Mouse (Mus musculus): ENCODE measurements around the gene Rbm24. TPM values are rescaled to one million over a fixed set of nuclear protein-coding genes. Genes with fewer than 3 reads are reported as not detected.

Rbm24 gene
- total RNA-seq, 2 experiments from 2014 or later: 5.1 to 15.0 TPM

DNA sequence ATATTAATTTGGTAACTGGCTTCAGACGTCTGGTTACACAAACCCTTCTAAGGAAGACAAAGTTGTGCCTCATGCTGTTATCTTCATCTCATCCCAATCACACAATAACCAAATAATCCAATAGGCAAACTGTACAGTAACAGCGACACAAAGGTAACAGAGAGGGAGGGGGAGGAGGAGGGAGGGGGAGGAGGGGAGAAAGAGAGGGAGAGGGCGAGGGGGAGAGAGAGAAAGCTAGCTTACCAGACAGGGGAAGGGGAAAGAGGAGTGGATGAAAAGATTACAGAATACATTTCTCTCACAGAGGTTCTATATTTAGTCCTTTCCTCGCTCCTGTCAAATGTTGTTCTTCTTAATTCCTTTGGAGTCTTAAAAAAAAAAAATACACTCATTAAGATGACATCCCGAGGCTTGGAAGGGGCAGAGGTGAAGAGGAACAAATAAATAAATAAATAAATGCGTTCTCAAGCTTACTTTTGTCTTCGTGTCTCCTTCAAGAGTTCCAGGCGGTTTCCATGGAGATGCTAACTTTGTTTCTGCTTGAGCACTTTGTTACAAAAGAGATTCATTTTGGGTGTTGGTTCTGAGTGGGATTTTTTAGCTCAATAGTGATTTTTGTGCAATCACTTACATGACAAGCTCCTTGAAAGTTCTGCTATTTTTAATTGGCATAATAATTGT lies 15.8 kb downstream of the Rbm24 start:
- no peak for DNase-seq (ENCODE audit: low spot score in 2 of 2)

DNA sequence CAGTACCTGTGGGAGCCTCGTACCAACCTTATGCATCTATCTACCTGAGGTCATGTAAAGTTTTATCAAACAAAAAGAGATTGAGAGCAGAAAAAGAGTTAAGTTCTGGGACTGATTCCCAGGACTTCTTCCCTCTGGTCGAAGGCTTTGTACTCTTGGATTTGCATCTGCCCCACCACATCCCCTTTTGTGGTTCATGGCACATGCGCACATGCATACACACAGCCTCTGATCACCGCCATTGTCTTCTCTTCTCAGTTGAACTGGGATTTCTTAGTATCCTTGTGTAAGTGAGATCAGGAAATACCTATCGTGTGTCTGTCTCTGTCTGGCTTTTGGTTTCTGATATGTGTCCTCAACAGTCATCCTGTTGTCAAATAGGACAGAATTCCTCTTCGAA lies 20.7 kb downstream of the Rbm24 start:
- DNase-seq (ENCODE audit: low spot score in 2 of 2): no peak

- DNase-seq (ENCODE audit: low spot score in 2 of 2): no peak
These were observed 25.8 kb downstream of the Rbm24 start for GRCm38 (mm10) chr13:46444021-46444420.

DNA sequence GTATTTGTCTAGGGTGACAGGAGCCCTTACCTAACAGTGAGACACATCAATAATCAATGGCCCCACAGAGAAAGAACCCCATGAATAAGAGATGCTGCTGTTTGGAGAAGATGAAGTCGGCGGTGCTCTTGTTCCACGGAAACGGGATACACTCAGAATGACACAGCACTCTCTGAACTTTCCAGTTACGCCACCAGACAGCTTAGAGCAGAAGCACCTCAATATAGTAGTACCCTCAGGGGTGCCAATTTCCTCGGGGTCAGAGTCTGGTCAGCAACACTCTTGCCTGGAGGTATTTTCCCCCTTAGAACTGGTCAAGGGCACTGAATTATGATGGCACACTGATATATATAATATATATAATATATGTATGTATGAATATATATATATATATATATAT lies 27.8 kb downstream of the Rbm24 start:
- DNase-seq (ENCODE audit: low spot score in 2 of 2): no peak

DNA sequence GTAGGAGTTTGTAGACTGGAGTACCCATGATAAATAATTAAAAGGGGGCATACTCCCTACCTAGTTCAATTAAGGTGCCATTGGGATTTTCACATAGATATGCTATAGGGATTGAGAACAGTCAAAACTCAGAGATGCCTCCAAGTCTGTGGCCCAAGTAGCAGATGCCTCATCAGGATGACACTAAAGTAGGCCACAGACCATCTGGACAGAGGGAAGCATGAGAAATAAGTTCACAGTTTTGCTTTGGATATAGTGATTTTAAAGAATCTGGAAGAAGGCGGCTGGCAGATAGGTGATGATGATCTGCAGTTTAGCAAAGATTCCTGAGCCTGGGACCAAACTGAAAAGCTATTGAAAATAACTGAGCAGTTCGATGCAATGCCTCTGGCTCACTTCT lies 30.0 kb downstream of the Rbm24 start:
- no peak for DNase-seq (ENCODE audit: low spot score in 2 of 2)

DNA sequence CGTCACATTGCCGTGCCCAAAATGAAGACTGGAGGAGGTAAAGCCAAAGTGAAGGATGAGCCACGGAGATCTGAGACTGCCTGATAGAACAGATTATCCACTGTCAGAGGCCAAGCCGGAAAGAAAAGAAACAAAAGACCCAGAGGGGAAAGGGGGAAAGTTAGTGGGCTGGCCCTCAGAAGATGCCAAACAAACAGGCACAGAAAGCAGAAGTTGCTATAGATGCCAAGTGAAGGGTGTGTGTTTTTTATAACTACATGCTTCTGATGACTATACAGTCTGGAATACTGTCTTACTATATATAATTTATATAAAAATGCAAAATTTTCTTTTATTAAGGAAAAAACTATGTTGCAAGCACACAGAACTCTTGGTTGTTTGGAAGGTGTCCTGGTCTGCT lies 31.7 kb downstream of the Rbm24 start:
- no peak for DNase-seq (ENCODE audit: low spot score in 2 of 2)

- DNase-seq (ENCODE audit: low spot score in 2 of 2): no peak
These were observed 32.4 kb downstream of the Rbm24 start for GRCm38 (mm10) chr13:46450623-46451022.

GRCm38 (mm10) chr13:46451548-46451947 lies 33.3 kb downstream of the Rbm24 start:
- no peak for DNase-seq (ENCODE audit: low spot score in 2 of 2)

DNA sequence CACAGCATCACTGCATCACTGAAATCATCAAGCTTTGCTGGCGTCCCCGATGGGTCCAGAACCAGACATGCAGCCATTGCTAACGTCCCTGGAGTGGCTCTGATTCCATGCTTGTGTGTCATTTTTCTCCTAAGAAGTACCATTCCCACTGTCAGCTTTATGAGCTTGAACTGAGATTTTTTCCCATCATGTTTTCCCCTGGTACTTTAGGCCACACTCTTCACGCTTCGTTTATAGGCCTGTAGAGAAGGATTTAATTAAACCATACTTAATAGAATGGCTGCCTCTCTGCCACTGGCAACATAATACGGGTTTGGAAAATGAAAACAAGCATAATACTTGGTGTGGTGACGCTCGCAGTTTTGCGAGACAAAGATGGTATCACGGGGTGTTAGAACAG lies 41.3 kb downstream of the Rbm24 start:
- no peak for DNase-seq (ENCODE audit: low spot score in 2 of 2)

DNA sequence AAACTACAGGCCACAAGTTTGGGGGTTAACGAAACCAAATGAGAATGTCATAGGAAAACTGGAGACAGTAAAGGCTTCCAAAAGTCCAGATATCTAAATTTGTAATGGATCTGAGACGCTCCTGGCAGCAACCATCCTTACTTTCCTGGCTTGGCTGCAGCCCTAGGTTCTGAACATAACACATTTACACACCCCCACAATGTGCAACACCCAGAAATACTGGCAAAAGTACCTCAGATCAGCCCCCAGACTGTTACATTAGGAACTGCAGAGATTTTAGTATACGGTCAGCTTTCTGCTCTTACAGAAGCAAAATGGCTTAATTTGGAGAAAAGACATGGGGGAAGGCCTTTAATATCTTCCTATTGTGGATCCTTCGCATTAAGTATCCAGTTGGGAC lies 44.0 kb downstream of the Rbm24 start:
- no peak for DNase-seq (ENCODE audit: low spot score in 2 of 2)

DNA sequence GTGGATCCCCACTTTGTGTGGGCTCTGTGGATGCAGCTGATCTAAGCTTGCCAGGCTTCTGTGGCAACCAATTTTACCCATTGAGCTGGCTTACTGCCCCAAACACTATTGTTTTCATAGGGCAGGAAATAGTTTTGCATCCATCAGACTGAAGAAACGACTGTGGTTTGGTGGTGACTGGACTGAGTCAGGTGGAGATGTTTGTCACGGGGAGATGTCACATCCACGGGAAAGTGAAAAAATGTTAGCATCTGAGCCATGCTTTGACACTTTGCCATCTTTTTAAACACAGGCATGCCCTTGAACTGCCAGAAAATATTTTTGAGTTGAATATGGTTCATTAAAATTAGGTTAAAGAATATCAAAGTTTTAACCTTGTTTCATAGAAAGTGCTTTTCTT lies 45.5 kb downstream of the Rbm24 start:
- no peak for DNase-seq (ENCODE audit: low spot score in 2 of 2)

DNA sequence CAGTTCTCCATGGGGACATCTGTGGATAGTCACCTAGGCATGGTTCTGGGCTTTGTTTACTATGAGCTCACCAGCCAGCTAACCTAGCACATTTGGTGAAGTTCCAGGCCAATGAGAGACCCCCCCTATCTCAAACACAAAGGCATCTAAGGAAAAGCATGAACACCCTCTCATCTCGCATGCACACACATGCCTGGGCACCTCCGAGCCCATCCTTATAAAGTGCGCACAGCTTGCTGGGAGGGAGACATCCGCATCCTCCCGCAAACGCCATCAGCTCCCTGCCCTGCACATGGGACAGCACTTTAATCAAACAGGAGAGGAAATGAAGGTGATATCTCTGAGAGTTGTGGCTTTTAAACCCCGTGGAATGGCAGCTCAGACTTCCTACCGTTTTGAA lies 50.0 kb downstream of the Rbm24 start:
- DNase-seq (ENCODE audit: low spot score in 2 of 2): no peak

DNA sequence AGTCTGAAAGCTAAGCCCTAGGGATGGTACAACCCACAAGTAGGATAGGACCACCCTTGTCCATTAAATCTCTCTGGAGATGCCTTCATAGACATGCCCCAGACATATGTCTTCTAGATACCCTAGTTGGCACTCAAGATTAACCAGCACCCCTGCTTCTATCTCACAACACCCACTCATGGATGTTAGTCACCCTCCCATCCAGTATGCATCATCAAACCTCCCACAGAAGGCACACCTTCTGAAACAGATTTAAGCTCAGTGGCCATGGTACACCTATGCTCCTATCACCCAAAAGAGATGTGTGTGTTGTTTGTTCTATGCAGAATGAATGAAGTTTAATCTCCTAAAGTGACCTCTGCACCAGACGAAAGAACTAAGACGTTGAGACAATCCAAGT lies 51.3 kb downstream of the Rbm24 start:
- DNase-seq (ENCODE audit: low spot score in 2 of 2): no peak

Other genes with a start within 250 kb of the Rbm24 start
- under 1 TPM in 1 of 2 experiments, not detected in 1; 0.22 TPM for gene Stmnd1, start 144.7 kb upstream of the Rbm24 start, total RNA-seq (2021)
- 10 to 100 TPM in 1 of 2 experiments, 1 to 10 TPM in 1; 3.5 to 10.8 TPM for gene Cap2, start 83.4 kb downstream of the Rbm24 start, total RNA-seq (2021)

Data from adrenal gland, postnatal 4 days (tissue).